Mouse (Mus musculus) ovary, adult 2 months (tissue): ENCODE results near the gene Olfr1465. TPM values are rescaled to one million over a fixed set of nuclear protein-coding genes. Genes with fewer than 3 reads are reported as not detected.

ENCODE experiments used
- polyA plus RNA-seq: library from polyadenylated mRNA; depleted of rRNA; stranded (reverse); fragments of >200 nt; gene quantifications from 2 replicates; pipeline ENCODE4 v1.2.3, GENCODE M21; 2012; rRNA removed

Olfr1465 gene
- not detected in 2 replicates for polyA plus RNA-seq

DNA sequence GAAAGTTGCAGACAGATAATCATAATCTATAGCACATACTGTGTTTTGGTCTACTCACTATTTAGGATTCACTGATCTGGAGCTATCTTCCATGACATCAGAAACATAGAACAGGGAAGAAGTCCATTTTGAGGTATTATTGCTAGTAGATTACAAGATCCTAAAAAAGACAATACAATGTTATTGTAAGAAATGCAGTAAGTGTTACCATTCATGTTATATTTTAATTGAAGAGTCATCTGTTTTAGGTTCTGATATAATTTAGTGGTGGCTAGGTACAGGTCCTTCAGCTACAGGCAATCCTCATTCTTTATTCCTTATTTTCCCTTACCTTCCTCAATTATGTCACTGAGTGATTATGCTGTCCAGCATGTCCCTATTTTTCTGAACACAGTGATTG, at the start of gene Olfr1465:
TSS of gene Olfr1465 (minus strand) at position 101 of the 400 bp plus-strand sequence.

DNA sequence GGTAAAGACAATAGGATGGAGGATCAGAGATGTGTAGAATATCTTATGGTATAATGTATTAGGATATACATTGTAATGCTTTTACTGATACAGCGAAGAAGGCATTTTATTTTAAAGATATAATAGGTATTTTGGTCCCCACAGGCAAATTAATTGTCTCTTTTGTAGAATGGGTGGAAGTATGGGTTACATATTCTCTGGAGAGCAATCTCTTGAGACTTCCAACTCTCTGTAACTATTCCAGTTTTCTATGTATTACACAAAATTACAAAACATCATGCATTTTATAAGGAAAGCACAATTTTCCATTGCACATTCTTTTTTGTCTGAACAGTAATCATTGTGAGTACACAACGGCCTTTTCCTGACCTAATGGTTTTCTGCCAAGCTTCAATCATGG, 46.6 kb upstream of the Olfr1465 start, which contains the start of gene Olfr1467:
TSS of gene Olfr1467 (plus strand) at position 301 of the 400 bp plus-strand sequence.

DNA sequence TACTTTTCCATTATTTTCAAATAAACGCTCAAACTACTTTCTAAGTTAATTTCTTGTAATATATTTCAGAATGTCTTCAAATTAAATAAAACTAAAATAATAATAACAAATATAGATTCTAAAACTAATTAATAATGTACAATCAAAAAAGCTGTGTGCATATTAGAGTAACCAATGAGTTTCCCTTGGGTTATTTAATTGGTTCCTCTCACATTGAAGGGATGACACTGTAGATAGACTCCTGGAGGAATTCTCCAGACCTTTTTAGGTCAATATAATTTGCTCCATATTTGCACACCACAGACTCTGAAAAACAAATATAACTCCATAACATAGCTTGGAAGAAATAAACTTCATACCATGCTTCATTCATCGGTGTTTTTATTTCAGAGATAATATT, 23.2 kb upstream of the Olfr1465 start, which contains the start of gene Olfr1466:
TSS of gene Olfr1466 (plus strand) at position 301 of the 400 bp plus-strand sequence.

Other genes starting within 250 kb of the Olfr1465 start
- not detected in 2 replicates for gene Olfr1457, start 217.7 kb downstream of the Olfr1465 start, polyA plus RNA-seq
- gene Olfr1458, start 208.8 kb downstream of the Olfr1465 start, polyA plus RNA-seq, result not detected in 2 replicates
- gene Olfr1459, start 166.0 kb downstream of the Olfr1465 start, polyA plus RNA-seq, result not detected in 2 replicates
- not detected in 2 replicates for gene Olfr1461, start 152.5 kb downstream of the Olfr1465 start, polyA plus RNA-seq
- not detected in 2 replicates for gene Olfr1462, start 129.8 kb downstream of the Olfr1465 start, polyA plus RNA-seq
- not detected in 2 replicates for gene Olfr1463, start 84.2 kb downstream of the Olfr1465 start, polyA plus RNA-seq
- gene Olfr1466, start 23.3 kb upstream of the Olfr1465 start, polyA plus RNA-seq, result not detected in 2 replicates
- gene Olfr1467, start 46.7 kb upstream of the Olfr1465 start, polyA plus RNA-seq, result not detected in 2 replicates
- not detected in 2 replicates for gene Olfr1469, start 92.3 kb upstream of the Olfr1465 start, polyA plus RNA-seq
- not detected in 2 replicates for gene Olfr1471, start 127.9 kb upstream of the Olfr1465 start, polyA plus RNA-seq
- not detected in 2 replicates for gene Olfr1472, start 140.5 kb upstream of the Olfr1465 start, polyA plus RNA-seq
- gene Olfr1474, start 154.0 kb upstream of the Olfr1465 start, polyA plus RNA-seq, result not detected in 2 replicates
- gene Olfr1475, start 164.7 kb upstream of the Olfr1465 start, polyA plus RNA-seq, result not detected in 2 replicates
- not detected in 2 replicates for gene Olfr1477, start 185.0 kb upstream of the Olfr1465 start, polyA plus RNA-seq
- gene Olfr1480, start 212.4 kb upstream of the Olfr1465 start, polyA plus RNA-seq, result not detected in 2 replicates